9 mouse cellular contexts compared by ENCODE assay signal in the genomic region with DNA sequence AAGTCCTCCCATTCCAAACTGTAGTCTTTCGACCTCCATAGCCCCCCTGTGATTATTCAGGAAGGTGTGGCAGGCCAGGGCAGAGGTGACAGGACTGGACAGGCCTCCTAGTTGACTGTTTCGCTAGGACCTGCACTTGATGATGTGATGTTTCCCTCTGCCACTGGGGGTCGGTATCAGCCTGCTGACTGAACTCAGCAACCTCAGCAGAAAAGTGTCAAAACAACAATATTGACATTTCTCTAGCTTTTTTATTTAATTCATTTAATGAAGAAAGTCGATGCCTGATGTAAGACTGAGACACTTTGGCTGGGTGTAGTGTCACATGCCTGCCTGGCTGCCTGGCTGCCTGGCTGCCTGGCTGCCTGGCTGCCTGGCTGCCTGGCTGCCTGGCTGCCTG. TPM values are rescaled to one million over a fixed set of nuclear protein-coding genes. Genes with fewer than 3 reads are reported as not detected.
DNase-seq lines count a peak whose midpoint lies in the region; ATAC-seq lines count a peak whose summit lies in the region.
"Had no signal": no experiment of that assay in that cellular context is flagged by ENCODE, and none has a peak within 500 bp of the region (broad histone marks: within the 10 kb centered on the region; RNA-seq: fewer than 3 reads in every experiment).

No protein-coding gene starts in this region.

- no peaks in the 10 kb centered on the region for H3K4me1 ChIP-seq in intestine, embryonic 15.5 days (replicated peaks)
- H3K4me1 ChIP-seq: heart, embryonic 13.5 days had no signal

- no peak overlapping the region for H3K9ac ChIP-seq in intestine, embryonic 15.5 days
- H3K9ac ChIP-seq: heart, embryonic 13.5 days had no signal

- peak; percentile 67 for ATAC-seq in intestine, embryonic 15.5 days
- ATAC-seq in erythroid progenitor cell, adult 5-6 weeks (replicated peaks; ENCODE audit: low FRiP score, poor library complexity, severe bottlenecking), result no peak

- WGBS in intestine, embryonic 15.5 days, result 17% methylated on average over 4 of the region's 4 CpGs

- DNase-seq in heart, postnatal 4 days, result peak; percentile 51
- no peak for DNase-seq in heart, adult 8-10 months (ENCODE audit: low spot score)
- peak; percentile 33 for DNase-seq in Muller cell, postnatal 12 days (ENCODE audit: inconsistent ontology term)
- DNase-seq in embryo, embryonic 10 days (ENCODE audit: low spot score), result peak; percentile 60
- peak; percentile 54 for DNase-seq in lung, postnatal 10 days
- DNase-seq in right cerebral cortex, postnatal 4 days, result peak; percentile 61

- no peaks in the 10 kb centered on the region for H3K27me3 ChIP-seq in intestine, embryonic 15.5 days (replicated peaks)
- H3K27me3 ChIP-seq: heart, embryonic 13.5 days had no signal

- H3K4me2 ChIP-seq in intestine, embryonic 15.5 days (replicated peaks), result no peak overlapping the region
- H3K4me2 ChIP-seq: heart, embryonic 13.5 days had no signal

- no peaks in the 10 kb centered on the region for H3K9me3 ChIP-seq in intestine, embryonic 15.5 days
- H3K9me3 ChIP-seq: heart, embryonic 13.5 days had no signal

- no peaks in the 10 kb centered on the region for H3K36me3 ChIP-seq in intestine, embryonic 15.5 days

- no peak overlapping the region for H3K4me3 ChIP-seq in intestine, embryonic 15.5 days (replicated peaks)
- H3K4me3 ChIP-seq: heart, embryonic 13.5 days had no signal

- no peak overlapping the region for H3K27ac ChIP-seq in intestine, embryonic 15.5 days
- H3K27ac ChIP-seq: heart, embryonic 13.5 days had no signal

RNA-seq across cellular contexts. Expression of a gene that starts 22.2 kb away (rescaled TPM):
- 1 to 10 TPM; 8.9 to 9.9 TPM for total RNA-seq in heart, postnatal 4 days (2021)
- 1 to 10 TPM; 5.9 to 7.7 (median 6.3) TPM for total RNA-seq in heart, adult 8-10 months (2022)
- polyA plus RNA-seq in intestine, embryonic 15.5 days (2015; fragmentation: Nextera tagmentation; extraction: Ambion mirVana), result 9.6 and 11.1 TPM in 2 replicates
- 0.72 TPM in 1 of 2 replicates, not detected in the other for total RNA-seq in erythroid progenitor cell, adult 5-6 weeks (2015; ENCODE audit: low replicate concordance)
- 1.2 and 3.2 TPM in 2 replicates for total RNA-seq in erythroid progenitor cell, adult 5-6 weeks (2017; ENCODE audit: low replicate concordance)

RNA-seq across cellular contexts. Expression of a gene that starts 54.5 kb away (rescaled TPM):
- 1 to 10 TPM; 9.6 to 9.8 TPM for total RNA-seq in heart, postnatal 4 days (2021)
- total RNA-seq in heart, adult 8-10 months (2022), result 1 to 10 TPM; 4.0 to 7.4 (median 5.9) TPM
- polyA plus RNA-seq in intestine, embryonic 15.5 days (2015; fragmentation: Nextera tagmentation; extraction: Ambion mirVana), result 3.3 TPM in 2 replicates
- total RNA-seq in erythroid progenitor cell, adult 5-6 weeks (2015; ENCODE audit: low replicate concordance), result not detected in 2 replicates
- total RNA-seq in erythroid progenitor cell, adult 5-6 weeks (2017; ENCODE audit: low replicate concordance), result not detected in 2 replicates

Comparison
In these comparisons a context has a peak if more than half of its experiments do, and no peak if none do; other contexts are left out.
1. RNA of a gene that starts 54.5 kb away (total RNA-seq): 9.6 to 9.8 TPM in heart, postnatal 4 days and 4.0 to 7.4 TPM in heart, adult 8-10 months; not detected in erythroid progenitor cell, adult 5-6 weeks; every median in the first group is over 4 times any median in the second.